Mouse (Mus musculus) monocyte, adult 5-6 weeks (primary cell): ENCODE results near the gene Atp6v1fnb. TPM values are rescaled to one million over a fixed set of nuclear protein-coding genes. Genes with fewer than 3 reads are reported as not detected.
A peak's percentile ranks its signal among the peaks of the same experiment; 100 is the strongest.

Experiments
- ATAC-seq: fragments of 153-309, 156-312 bp; replicated peaks from 2 replicates; pipeline ENCODE4 v1.8.0; 2017; ENCODE audit warnings: mild to moderate bottlenecking; ENCODE audit not compliant: low TSS enrichment, insufficient number of reproducible peaks, severe bottlenecking, poor library complexity, low FRiP score
- total RNA-seq: library from RNA; stranded (forward); fragments of 200-1000, 200-491, 200-594 nt; gene quantifications from 3 replicates; pipeline ENCODE4 v1.2.3, GENCODE M21; 2017

Atp6v1fnb gene
- total RNA-seq, 1 experiment from 2014 or later: not detected

DNA sequence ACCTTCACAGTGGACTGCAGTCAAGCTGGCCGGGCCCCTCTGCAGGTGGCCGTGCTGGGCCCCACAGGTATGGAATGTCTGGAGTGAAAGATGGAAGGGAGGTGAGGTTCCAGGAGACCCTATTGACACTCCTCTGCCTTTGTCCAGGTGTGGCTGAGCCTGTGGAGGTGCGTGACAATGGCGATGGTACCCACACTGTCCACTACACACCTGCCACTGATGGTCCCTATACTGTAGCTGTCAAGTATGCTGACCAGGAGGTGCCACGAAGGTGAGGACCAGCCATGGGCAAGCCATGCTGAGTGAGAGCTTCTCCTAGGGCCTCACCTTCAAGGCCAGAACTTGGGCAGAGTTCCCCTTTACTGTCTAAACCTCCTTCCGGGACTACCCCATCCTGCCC, 20.6 kb upstream of the Atp6v1fnb start:
- ATAC-seq: no peak

DNA sequence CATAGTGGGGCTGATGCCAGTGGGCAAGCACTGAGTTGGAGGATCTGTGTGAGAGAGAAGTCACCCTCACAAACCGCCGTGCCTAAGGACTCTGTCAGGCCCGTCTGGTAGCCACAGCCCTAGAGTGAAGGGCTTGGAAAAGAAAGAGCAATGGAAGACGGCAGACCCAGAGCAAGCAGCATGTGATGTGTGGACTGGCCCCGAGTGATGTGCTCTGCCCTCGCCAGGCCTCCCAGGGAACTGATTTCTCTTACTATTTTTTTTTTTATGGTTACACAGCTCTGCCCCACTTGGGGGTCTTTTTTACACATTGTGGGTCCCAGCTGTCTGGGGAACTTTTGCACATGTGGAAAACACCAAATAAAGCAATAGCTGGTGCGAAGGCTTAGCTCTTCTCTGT, 9.7 kb upstream of the Atp6v1fnb start:
- no peak for ATAC-seq

DNA sequence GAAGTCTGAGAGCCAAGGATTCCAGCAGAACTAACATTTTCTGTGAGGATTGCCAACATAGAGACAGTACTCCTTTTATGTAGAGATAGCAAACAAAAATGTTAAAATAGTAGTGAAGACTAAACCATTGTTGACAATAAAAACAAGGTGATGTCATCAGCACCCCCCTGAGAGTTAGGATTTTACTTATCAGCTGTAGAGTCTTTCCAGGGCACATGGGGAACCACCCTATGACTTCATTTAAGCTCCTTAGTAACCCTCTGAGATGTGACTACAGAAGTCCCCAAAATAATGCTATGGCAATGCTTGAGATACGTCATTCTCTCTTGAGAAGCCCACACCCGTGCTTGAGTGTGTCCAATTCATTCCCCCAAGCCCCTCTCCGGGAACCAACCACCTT, 7.8 kb upstream of the Atp6v1fnb start:
- ATAC-seq: no peak

DNA sequence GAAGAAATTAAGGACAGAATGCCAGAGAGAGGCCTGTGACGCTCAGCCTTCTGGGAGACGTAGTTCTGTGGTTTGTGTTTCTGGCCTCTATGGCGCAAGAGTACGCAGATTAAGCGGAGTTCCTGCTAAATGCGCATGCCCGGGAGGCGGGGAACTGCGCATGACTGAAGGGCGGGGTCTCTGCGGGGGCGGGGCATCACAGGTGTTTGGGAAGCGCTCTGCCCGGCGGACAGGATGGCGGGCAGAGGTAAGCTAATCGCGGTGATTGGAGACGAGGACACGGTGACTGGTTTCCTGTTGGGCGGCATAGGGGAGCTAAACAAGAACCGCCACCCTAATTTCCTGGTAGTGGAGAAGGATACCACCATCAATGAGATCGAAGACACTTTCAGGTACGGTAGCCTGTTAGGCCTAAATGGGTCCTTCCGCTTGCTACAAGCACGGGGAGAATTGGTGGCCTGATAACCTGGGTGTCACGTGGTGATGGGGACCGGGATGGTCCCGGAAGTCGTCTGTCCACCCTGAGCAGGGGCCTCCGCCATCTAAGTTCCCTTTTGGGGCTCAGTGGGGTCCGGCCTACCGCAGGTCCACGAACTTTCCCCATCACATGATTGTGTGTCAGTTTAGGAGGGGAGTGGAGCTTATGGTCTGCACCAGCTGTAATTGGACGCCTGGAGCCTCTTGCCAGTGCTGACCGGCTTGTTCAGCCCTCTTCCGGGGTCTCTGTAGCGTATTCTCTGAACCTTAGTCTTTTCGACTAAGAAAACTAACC, 3.5 kb upstream of the Atp6v1fnb start, which contains the start of gene Atp6v1f:
Atp6v1f (plus strand) TSS at position 136 of the 772 bp plus-strand sequence.
- ATAC-seq: peak; percentile 93

DNA sequence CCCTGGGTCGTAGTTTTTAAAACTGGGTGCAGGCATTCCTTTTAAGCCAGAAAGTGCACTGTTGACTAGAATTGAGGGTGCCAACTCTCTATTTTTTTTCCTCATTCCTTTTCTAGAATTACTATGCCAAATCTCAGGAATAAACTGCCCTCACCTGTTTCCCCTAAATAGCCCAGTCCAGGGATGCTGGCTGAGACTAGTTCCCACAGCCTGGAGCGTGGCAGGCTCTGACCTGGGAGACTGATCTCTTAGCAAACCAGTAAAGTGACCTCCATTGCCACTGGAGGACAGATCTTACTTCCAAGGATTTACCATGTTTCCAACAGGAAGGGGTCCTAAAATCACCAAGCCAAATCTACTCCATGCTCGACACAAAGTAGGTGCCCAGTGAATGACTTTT, 2.4 kb upstream of the Atp6v1fnb start:
- no peak for ATAC-seq

DNA sequence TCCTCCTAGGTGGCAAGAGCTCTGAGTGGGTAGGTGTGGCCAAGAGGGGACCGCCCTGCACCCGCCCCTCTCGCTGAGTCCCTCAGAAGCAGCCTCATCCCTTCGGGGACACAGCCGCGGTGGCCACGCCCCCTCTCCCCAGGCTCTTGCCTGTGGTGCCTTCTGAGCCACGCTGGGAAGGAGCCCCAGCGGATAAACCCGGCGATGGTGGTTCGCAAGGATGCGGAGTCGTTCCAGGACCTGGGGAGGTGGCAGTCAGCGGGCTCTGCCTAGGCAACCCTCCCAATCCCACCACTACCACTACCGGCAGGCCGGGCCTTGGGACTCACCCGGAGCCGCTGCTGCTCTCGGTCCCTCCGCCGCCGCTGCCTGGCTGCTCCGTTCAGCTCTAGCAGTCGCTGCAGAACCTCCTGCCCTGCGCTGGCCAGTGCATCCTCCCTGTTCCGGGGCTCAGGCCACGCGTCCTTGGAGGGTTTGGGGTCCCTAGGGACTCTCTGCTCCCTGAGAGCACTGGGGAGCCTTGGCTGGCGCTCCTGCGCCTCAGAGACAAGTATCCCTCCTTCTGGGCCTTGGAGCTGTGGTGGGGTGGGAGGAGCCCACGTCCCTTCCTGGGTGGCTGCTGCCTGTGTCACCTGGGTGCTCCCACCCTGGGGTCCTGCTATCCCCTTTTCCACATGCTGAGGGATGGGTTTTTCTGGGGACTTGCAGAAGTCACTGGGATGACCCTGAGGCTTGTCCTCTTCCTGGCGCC, 2.9 kb downstream of the Atp6v1fnb start:
- peak; percentile 52; the same call in 1 of the 2 replicates for ATAC-seq

DNA sequence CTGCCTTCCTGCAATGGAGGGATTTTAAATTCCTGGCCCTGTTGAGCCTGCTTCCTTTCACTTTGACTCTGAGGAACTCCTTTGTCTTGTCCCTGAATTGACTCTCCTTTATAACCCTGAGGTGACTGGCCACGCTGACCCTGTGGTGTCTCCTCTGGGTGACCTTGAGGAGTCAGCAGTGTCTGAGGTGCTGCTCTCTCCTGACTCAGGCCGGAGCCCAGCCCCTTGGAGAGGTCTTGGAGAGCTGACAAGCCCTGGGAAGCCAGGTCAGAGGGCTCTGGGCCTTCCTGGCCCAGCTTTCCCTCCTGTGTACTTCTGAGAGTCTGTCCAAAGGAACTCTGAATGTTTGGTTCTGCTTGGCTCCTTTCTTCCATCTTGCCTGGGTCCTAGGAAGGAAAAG, 3.5 kb downstream of the Atp6v1fnb start:
- no peak for ATAC-seq

DNA sequence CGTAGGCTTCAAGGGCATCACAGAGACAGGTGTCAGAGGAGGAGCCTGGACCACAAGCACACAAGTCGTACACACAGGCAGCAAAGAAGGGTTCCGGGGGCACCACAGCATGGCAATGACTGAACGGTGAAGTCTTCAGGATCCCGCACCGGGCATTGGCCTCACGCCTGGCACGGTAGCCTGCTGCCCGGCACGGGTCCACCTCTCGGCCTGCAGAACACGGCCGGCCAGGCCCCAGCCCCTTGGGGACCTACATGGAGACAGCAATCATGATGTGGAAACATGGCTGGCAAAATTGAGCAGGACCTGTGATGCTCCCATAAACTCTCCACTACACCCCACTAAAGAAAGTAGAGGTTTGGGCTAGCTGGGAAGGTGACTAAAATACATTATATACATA, 11.5 kb downstream of the Atp6v1fnb start:
- ATAC-seq: no peak

DNA sequence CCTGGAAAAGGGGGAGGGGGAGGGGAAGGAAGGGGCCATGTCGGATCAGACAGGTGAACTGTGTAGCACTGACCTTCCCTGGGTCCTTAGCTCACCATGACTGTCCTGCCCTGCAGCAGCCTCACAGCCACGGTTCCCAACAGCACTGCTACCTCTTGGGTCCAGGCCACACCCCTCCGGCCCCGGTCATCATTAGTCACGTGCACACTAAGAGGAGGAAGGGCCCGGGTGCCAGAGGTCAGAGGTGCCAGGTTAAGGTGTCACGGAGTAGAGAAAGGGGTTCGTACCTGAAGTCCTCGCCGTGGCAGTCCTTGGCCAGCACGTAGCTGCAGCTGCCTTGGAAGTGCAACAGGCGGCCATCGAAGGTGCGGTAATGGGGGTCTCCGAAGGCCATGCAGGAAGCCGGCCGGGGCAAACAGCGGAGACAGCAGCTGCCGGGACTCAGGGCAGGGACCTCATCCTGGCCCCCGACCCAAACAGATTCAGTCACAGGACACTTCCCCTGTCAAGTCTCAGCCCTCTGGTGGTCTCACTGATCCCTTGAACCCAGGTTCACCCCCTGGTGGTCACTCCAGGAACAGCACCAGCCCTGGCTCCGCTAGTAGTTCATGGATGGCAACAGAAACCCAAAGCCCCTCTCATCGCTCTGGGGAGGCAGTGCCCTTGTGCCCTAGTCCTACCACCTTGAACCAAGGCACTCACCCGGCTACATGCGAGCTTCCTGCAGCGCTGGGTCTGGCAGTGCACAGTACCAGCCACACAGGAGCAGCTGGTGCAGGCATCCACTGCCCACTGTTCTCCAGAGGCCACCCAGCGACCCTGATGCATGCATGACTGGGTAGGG, 13.7 kb downstream of the Atp6v1fnb start:
- peak; percentile 68 for ATAC-seq

DNA sequence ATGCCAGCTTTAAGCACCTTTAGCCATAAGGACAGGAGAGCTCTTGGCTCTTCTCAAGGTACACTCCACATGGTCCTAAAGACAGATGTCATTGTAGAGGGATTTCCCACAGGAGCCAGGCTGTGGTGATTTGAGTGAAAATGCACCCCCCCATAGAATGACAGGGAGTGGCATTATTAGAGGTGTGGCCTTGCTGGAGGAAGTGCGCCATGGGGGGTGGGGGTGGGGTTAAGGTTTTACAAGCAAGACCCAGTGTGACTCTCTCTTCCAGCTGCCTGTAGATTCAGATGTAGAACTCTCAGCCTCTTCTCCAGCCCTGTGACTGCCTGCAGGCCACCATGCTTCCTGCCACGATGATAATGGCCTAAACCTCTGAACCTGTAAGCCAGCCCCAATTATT, 14.7 kb downstream of the Atp6v1fnb start:
- ATAC-seq: no peak

DNA sequence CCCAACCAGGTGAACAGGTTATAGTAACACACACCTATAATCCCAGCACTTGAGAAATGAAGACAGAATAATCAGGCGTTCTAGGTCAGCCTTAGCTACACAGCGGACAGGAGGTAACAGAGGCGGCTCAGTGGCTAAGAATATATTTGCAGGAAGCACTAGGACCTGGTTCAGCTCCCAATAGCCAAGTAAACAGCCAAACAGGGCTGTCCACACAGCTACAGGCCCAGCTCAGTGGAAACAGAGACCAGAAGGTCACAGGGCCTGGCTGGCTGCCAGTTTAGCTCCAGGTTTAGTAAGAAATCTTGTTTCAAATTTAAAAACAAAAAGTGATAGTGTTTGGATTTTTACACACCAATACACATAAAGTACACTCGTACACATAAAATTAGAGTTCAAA, 22.9 kb downstream of the Atp6v1fnb start:
- ATAC-seq: no peak

DNA sequence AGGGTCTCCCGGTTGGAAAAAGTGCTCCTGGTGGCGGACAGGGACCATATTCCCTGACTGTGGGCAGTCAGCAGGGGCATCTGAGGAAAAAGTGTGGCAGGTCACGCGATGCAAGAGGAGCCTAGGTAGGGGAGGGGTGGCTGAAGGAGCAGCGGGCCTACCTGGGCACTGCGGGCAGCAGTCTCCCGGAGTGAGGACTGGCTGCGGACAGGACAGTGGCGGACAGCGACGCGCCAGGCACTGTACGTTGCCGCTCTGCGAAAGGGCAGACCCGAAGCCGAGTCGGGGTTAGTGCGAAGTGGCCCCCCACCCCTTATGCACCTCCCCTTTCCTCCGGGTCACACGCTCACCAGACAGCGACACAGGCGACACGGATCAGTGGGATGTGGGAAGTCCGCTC, 25.0 kb downstream of the Atp6v1fnb start:
- no peak for ATAC-seq

DNA sequence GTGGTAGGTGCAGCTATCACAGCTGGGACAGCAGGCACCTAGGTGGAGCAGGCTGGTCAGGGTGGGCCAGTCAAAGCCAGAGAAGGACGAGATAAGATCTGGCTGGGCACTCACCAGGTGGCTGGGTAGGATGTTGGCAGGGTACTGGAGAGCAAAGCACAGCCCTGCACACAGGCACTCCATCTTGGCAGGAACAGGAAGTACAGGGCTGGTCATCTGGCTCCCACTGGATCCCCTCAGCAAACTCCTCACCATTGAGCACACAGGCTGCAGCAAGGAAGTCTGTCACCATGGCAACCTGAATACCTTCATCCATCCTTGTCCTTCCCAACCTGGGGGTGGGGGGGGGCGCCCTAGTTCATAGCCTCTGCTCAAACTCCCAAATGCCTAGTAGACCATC, 26.6 kb downstream of the Atp6v1fnb start:
- ATAC-seq: no peak

DNA sequence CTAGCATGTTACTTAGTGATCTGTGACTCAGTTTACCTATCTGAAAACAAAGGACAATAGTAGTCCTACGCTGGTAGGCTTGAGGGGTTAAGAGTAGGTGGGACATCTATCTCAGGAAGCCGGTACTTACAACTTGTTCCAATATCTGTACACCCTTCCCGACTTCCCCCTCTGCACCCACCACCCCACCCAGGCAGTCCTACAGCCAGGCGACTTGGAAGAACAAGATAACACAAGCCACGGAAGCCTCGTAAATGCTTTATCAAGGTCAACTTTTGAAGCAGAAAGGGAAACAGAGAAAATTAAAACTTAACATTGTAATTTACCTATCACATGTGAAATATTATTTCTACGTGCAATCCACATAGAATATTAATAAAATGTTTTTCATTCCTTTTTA, 28.9 kb downstream of the Atp6v1fnb start:
- no peak for ATAC-seq

DNA sequence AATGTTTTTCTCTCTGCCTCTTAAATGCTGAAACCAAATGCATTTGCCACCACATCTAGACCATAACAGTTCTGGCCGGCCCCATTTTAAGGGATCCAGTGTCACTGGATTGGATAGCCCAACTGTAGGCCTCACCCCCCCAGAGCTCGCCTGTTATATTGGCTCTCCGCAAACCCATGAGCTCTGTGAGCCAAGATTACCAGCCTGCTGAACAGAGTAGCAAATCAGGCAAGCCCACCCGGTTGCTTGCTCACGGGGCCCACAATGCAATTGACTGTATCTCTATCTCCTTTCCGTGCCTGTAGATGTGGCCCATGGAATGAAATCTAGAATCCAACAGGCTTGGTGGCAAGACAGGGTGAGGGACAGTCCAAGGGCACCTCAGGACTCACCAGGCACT, 29.6 kb downstream of the Atp6v1fnb start:
- no peak for ATAC-seq

DNA sequence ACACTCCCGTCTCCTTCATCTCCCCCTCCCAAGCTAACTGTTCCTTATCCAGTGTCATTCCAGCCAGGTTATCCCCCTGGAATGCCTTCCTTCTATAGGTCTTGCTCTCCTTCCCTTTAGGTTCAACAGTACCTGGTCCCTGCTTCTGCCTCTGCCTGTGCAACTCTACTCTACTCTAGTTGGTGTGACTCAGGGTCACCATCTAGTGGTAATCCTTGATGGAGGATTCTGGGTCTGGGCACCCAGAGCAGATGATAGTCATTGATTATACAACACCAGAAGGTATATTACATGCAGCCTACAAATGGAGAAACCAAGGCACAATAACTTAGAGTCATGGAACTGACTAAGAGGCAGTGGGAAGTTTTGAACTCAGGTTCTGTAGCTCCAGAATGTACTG, 30.4 kb downstream of the Atp6v1fnb start:
- no peak for ATAC-seq

DNA sequence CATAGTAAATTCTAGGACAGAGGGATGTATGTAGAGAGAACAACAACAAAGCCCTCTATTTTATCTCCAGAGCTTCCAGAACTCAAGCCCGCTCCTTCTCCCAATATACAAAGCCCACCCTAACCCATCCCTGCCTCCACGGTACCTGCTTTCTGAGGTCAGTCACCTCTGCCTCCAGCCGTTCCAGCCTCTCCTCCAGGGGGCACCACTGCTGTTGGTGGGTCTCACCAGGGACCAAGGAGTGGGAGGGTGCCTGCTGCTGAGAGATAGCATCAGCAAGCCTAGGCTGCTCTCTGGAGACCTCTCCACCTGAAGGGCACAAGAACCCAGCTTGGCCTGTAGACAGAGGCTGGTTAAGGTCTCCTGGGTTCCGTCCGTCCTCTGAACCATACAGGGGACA, 34.3 kb downstream of the Atp6v1fnb start:
- no peak for ATAC-seq

DNA sequence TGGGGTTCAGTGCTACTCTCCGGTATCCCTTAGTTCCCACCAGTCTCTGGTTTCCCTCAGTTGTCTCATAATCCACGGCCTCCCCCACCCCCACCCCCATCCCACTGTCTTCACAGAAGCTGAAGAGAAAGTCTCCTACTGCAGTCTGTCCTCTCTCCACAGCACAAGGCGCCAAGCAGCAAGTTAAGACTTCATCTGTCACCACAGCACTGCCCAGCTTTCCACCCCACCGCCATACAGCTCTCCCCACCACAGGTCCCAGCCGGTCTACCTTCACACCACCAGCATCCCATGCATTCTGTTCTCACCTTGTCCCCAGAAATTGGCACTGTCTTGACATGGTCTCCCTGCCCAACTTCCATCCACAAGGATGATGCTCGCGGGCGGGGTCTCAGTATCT, 35.6 kb downstream of the Atp6v1fnb start:
- ATAC-seq: no peak
